In the genomic region with DNA sequence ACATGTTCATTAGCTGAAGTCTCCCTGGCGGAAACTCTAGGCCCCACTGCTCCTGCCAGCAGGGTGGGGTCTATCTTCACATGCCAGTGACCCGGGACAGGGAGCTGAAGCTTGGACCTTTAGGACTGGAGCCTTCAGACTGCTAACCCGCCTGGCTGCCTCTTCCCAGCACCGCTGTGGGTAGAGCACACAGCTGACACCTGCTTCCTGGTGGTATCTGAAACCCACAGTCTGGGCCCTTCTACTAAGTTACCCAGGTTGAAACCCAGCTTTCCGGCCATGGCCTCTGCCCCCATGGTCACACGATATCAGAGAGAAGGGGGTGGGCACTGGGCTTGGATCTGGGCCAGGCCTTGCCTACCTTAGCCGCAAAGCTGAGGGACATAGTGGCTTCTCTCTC, we compare ENCODE assay signal across 14 mouse cellular contexts. TPM values are rescaled to one million over a fixed set of nuclear protein-coding genes. Genes with fewer than 3 reads are reported as not detected.
DNase-seq lines count a peak whose midpoint lies in the region; ATAC-seq lines count a peak whose summit lies in the region.
"Had no signal": no experiment of that assay in that cellular context is flagged by ENCODE, and none has a peak within 500 bp of the region (broad histone marks: within the 10 kb centered on the region; RNA-seq: fewer than 3 reads in every experiment).

No protein-coding gene starts in this region.

- peaks cover 13% of the 10 kb centered on the region in 2 experiments; a peak in 3 of 4 replicates for H3K4me1 ChIP-seq in heart, embryonic 14.5 days (ENCODE audit: control insufficient read depth in 2 of 2, insufficient read depth in 2 of 2, low read length in 2 of 2)
- no peaks in the 10 kb centered on the region for H3K4me1 ChIP-seq in intestine, embryonic 16.5 days (ENCODE audit: control insufficient read depth, insufficient read depth, low read length)
- H3K4me1 ChIP-seq in hindbrain, embryonic 11.5 days (replicated peaks; ENCODE audit: control insufficient read depth, insufficient read depth, low read length), result no peaks in the 10 kb centered on the region
- H3K4me1 ChIP-seq in hindbrain, embryonic 16.5 days (ENCODE audit: control insufficient read depth, insufficient read depth, low read depth, low read length), result no peaks in the 10 kb centered on the region

- H3K9me3 ChIP-seq in heart, embryonic 14.5 days (ENCODE audit: control insufficient read depth, low read length), result no peaks in the 10 kb centered on the region
- no peaks in the 10 kb centered on the region for H3K9me3 ChIP-seq in intestine, embryonic 16.5 days (ENCODE audit: control insufficient read depth, low read length)
- no peaks in the 10 kb centered on the region for H3K9me3 ChIP-seq in hindbrain, embryonic 11.5 days (ENCODE audit: control insufficient read depth, low read length)
- no peaks in the 10 kb centered on the region for H3K9me3 ChIP-seq in hindbrain, embryonic 16.5 days (ENCODE audit: control insufficient read depth, low read length)
- H3K9me3 ChIP-seq: forebrain, embryonic 13.5 days; midbrain, embryonic 10.5 days had no signal

- H3K4me2 ChIP-seq in heart, embryonic 14.5 days (ENCODE audit: low read length), result no peak overlapping the region
- no peak overlapping the region for H3K4me2 ChIP-seq in intestine, embryonic 16.5 days (ENCODE audit: low read depth, low read length)
- H3K4me2 ChIP-seq in hindbrain, embryonic 11.5 days (replicated peaks; ENCODE audit: low read depth, low read length), result no peak overlapping the region
- H3K4me2 ChIP-seq in hindbrain, embryonic 16.5 days (ENCODE audit: low read length), result no peak overlapping the region
- H3K4me2 ChIP-seq: forebrain, embryonic 13.5 days had no signal

- 65% methylated on average over 7 of the region's 7 CpGs for WGBS in heart, embryonic 14.5 days
- WGBS in intestine, embryonic 16.5 days, result 78% methylated on average over 7 of the region's 7 CpGs
- WGBS in hindbrain, embryonic 11.5 days, result 89% methylated on average over 7 of the region's 7 CpGs
- 87% methylated on average over 7 of the region's 7 CpGs for WGBS in hindbrain, embryonic 16.5 days

- H3K4me3 ChIP-seq in heart, embryonic 14.5 days (ENCODE audit: control insufficient read depth in 1 of 2, insufficient read depth in 1 of 2, low read depth in 1 of 2, low read length in 2 of 2), result no peak overlapping the region
- no peak overlapping the region for H3K4me3 ChIP-seq in intestine, embryonic 16.5 days (ENCODE audit: low read length)
- no peak overlapping the region for H3K4me3 ChIP-seq in hindbrain, embryonic 11.5 days (ENCODE audit: low read depth, low read length)
- no peak overlapping the region for H3K4me3 ChIP-seq in hindbrain, embryonic 16.5 days (ENCODE audit: low read length)
- H3K4me3 ChIP-seq: forebrain, embryonic 13.5 days; midbrain, embryonic 10.5 days had no signal

- H3K36me3 ChIP-seq in heart, embryonic 14.5 days (ENCODE audit: control insufficient read depth, insufficient read depth, low read length), result peaks cover 24% of the 10 kb centered on the region
- no peaks in the 10 kb centered on the region; the same call in 1 of the 2 replicates for H3K36me3 ChIP-seq in intestine, embryonic 16.5 days (ENCODE audit: control insufficient read depth, insufficient read depth, low read length)
- no peaks in the 10 kb centered on the region for H3K36me3 ChIP-seq in hindbrain, embryonic 11.5 days (ENCODE audit: control insufficient read depth, insufficient read depth, low read length)
- H3K36me3 ChIP-seq in hindbrain, embryonic 16.5 days (ENCODE audit: control insufficient read depth, insufficient read depth, low read length), result no peaks in the 10 kb centered on the region

- no peak for DNase-seq in heart, adult 18-20 months
- peak; percentile 37 to 50 for DNase-seq in B cell, adult 2 months
- peak; percentile 19 to 50 for DNase-seq in thymus, adult 18-20 months
- DNase-seq in hindbrain, embryonic 11.5 days (ENCODE audit: low spot score), result no peak
- DNase-seq in lung, postnatal 36 days, result no peak
- DNase-seq: cerebellum, adult 11-12 months; kidney, postnatal 36 days; layer of hippocampus, postnatal 36 days had no signal

- no peak overlapping the region for H3K9ac ChIP-seq in heart, embryonic 14.5 days (ENCODE audit: low read length)
- H3K9ac ChIP-seq in intestine, embryonic 16.5 days (ENCODE audit: low read depth, low read length), result 0 out of 2 replicates have a peak overlapping the region, but pooled peaks have one; percentile 6
- H3K9ac ChIP-seq in hindbrain, embryonic 11.5 days (ENCODE audit: low read depth, low read length), result no peak overlapping the region
- no peak overlapping the region for H3K9ac ChIP-seq in hindbrain, embryonic 16.5 days (ENCODE audit: low read depth, low read length)
- H3K9ac ChIP-seq: forebrain, embryonic 13.5 days; liver, embryonic 14.5 days had no signal

- H3K27me3 ChIP-seq in heart, embryonic 14.5 days (ENCODE audit: control insufficient read depth, insufficient read depth, low read length), result no peaks in the 10 kb centered on the region
- H3K27me3 ChIP-seq in intestine, embryonic 16.5 days (replicated peaks; ENCODE audit: control insufficient read depth, insufficient read depth, low read length), result no peaks in the 10 kb centered on the region
- no peaks in the 10 kb centered on the region for H3K27me3 ChIP-seq in hindbrain, embryonic 11.5 days (ENCODE audit: control insufficient read depth, insufficient read depth, low read length)
- no peaks in the 10 kb centered on the region for H3K27me3 ChIP-seq in hindbrain, embryonic 16.5 days (replicated peaks; ENCODE audit: control insufficient read depth, insufficient read depth, low read length)
- H3K27me3 ChIP-seq: forebrain, embryonic 13.5 days had no signal

- ATAC-seq in heart, embryonic 14.5 days (ENCODE audit: insufficient number of reproducible peaks, insufficient read depth, low FRiP score, low read depth), result peak; percentile 28; the same call in 1 of the 2 replicates
- no peak for ATAC-seq in intestine, embryonic 16.5 days
- no peak for ATAC-seq in hindbrain, embryonic 11.5 days (ENCODE audit: low FRiP score)
- ATAC-seq in hindbrain, embryonic 16.5 days, result no peak
- ATAC-seq: forebrain, embryonic 13.5 days had no signal

- no peak overlapping the region for H3K27ac ChIP-seq in heart, embryonic 14.5 days (replicated peaks in 1 of 2; ENCODE audit: control insufficient read depth in 1 of 2, insufficient read depth in 1 of 2, low read depth in 2 of 2, low read length in 2 of 2)
- H3K27ac ChIP-seq in intestine, embryonic 16.5 days (ENCODE audit: low read length), result no peak overlapping the region
- H3K27ac ChIP-seq in hindbrain, embryonic 11.5 days (ENCODE audit: low read depth, low read length), result no peak overlapping the region
- H3K27ac ChIP-seq in hindbrain, embryonic 16.5 days (ENCODE audit: low read depth, low read length), result no peak overlapping the region
- H3K27ac ChIP-seq: forebrain, embryonic 13.5 days; liver, embryonic 14.5 days; midbrain, embryonic 10.5 days had no signal

RNA-seq across cellular contexts. Expression of a gene that starts 9.4 kb away (rescaled TPM):
- polyA plus RNA-seq in heart, embryonic 14.5 days (2014; fragmentation: Nextera tagmentation; extraction: Ambion mirVana), result 20.1 and 21.2 TPM in 2 replicates
- 10 to 100 TPM; 84.6 to 86.4 TPM for total RNA-seq in heart, adult 18-20 months (2021)
- polyA plus RNA-seq in intestine, embryonic 16.5 days (2015; fragmentation: Nextera tagmentation; extraction: Ambion mirVana), result 15.9 and 18.0 TPM in 2 replicates
- polyA plus RNA-seq in hindbrain, embryonic 11.5 days (2014; fragmentation: Nextera tagmentation; extraction: Ambion mirVana), result 6.0 and 7.0 TPM in 2 replicates
- 11.0 and 12.3 TPM in 2 replicates for polyA plus RNA-seq in hindbrain, embryonic 16.5 days (2015; fragmentation: Nextera tagmentation; extraction: Ambion mirVana)

Comparison
In these comparisons a context has a peak if more than half of its experiments do, and no peak if none do; other contexts are left out.
1. DNase-seq: peak in B cell, adult 2 months (2 of 2) and thymus, adult 18-20 months (2 of 2); none in heart, adult 18-20 months (0 of 2), hindbrain, embryonic 11.5 days (single experiment) and lung, postnatal 36 days (single experiment).